Mouse (Mus musculus) WW6 (cell line): Measurements from ENCODE around the gene Rbfox1.
A peak's percentile ranks its signal among the peaks of the same experiment; 100 is the strongest.

Source experiments
- DNase-seq: peaks from one replicate; pipeline ENCODE4 v3.0.0-alpha.2; 2013; ENCODE audit warnings: low read depth, low spot score

Gene Rbfox1

GRCm38 (mm10) chr16:6821741-6822140, 936.6 kb downstream of the Rbfox1 start:
- DNase-seq: no peak

GRCm38 (mm10) chr16:6829892-6830524, 944.9 kb downstream of the Rbfox1 start:
- no peak for DNase-seq

DNA sequence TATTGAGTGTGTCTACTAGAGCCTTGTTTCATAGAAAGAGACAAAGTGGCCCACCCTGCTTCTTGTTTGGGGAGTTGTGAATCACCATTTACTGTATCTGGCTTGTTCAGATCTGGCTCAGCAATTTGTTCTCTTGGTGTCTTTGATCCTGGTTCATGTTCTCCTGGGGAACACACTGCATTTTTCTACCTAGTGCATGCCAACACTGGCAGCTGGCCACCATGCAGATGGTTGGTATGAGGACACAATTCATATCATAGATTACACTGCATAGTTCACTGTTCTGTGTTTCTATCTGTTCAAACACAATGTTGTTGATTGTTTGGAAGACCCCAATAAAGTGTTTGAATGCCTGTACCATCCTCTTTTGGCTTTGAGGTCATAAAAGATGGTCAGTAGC, 948.3 kb downstream of the Rbfox1 start:
- DNase-seq: no peak

DNA sequence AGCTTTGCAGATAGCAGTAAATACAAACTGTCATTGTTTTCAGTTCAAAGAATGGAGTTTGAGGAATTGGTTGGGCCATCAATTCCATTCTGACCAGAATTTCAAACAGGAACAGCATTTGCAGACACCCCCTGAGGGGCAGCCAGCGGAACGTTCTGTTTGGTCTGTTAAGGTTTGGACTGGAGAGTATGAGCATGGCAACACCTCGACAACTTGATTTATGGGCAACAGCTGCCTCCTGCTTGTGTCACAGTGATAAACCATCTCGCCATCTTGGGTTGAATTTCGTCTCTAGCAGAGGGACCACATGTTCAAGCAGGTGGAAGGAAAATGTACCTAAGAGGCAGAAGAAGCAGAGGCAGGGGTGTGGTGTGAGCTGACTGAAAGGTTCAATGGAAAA, 949.9 kb downstream of the Rbfox1 start:
- no peak for DNase-seq

GRCm38 (mm10) chr16:6839299-6839995, 954.3 kb downstream of the Rbfox1 start:
- DNase-seq: peak; percentile 16

DNA sequence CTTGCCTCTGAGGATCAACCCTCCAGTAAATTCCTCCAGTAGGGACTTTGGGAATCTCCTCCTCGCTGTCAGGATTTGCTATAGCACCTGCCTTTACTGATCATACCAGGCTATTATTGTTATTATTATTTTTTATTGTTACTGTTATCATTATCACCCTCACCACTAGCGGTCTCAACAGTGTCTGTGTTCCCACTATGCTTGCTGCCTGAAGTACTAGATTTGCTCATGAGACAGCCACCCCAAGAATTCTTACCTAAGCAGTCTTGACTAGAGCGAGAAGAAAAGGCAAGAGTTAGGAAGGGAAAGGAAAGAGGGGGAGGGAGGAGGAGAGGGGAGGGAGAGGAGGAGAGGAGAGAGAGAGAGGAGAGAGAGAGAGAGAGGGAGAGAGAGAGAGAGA, 954.9 kb downstream of the Rbfox1 start:
- no peak for DNase-seq

DNA sequence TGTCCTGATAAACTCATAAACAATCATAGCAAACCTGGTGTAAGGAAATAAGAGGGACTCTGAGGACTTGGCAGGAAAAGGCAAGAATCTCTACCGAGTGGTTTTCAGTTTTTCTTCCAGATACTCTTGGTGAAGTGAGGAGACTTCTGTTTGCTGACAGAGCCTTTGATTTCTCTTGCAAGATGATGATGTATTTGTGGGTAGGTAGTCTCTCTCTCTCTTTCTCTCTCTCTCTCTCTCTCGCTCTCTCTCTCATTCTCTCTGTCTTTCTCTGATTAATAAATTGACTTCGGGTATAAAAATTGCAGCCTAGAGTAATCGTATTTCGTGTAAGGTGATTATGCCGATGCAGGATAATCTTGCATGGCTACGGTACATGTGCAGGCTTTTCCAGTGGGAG, 955.3 kb downstream of the Rbfox1 start:
- DNase-seq: no peak

DNA sequence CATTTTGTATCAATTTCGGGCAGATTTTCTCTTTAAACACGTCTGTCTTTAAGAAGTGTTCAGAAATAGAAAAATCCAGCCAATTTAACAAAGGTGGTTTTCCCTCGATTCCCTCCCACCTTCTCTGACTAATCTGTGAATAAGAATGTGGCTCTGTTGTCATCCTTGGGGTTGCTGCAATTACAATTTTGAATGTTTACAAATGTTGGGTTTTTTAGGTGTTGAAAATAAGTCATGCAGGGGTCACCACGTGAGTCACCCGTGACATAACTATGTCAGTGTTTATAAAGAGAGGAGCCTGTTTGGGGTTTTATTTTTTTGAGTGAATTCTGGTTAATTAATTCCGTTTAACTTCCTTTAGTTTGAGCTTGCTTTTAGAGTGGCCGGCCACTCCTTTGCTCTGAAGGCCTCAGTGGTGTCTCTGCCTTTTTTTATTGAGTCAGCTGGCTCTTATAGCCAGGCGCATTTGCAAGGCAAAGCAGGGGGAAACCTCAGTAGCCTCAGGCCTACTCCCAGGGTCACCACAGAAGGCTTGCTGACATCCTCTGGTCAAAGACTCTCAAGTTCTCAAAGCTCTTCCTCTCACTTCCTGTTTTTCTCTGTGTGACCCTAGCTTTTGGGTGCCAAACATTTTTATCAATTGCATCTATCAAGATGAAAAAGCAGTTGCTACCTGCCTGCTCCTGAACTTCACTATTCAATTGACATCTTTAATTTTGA, 957.1 kb downstream of the Rbfox1 start:
- DNase-seq: peak; percentile 18

DNA sequence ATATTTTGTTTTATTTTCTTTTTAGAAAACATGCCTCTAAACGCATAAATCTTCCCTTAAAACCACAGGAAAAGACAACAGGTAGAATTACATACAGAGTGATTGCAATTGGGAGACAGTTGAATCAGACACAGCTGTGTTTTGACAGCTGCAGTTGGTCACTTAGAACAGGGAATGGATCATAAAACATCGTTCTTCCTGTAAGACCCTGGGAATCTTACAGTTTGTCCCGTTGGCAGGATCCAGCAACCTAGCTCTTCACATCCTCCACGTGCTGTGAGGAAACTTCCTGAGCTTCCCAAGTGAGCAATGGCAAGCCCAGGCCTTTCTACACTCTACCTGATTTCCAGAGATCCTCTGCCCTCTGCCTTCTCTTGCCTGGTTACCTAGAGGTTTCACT, 959.5 kb downstream of the Rbfox1 start:
- DNase-seq: no peak

- DNase-seq: no peak
Measured at GRCm38 (mm10) chr16:6851393-6851792, 966.2 kb downstream of the Rbfox1 start.

DNA sequence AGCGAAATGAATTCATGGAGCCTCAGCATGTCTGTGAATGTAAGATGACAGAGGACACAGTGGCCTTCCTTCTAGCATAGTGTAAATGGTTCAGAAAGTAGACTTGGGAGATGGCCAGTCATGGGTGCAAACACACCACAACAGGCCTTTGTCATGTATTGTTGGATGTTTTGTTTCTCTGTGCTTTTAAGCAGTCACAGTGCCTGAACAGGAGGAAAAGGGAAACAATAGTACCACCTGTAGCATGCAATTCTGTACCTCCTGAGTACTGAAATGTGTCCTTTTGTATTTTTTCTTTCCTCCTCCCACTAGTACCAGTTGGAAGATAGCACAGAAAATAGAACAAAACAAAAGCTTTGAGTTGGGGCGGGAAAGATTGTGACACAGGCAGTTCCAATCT, 968.6 kb downstream of the Rbfox1 start:
- DNase-seq: no peak

DNA sequence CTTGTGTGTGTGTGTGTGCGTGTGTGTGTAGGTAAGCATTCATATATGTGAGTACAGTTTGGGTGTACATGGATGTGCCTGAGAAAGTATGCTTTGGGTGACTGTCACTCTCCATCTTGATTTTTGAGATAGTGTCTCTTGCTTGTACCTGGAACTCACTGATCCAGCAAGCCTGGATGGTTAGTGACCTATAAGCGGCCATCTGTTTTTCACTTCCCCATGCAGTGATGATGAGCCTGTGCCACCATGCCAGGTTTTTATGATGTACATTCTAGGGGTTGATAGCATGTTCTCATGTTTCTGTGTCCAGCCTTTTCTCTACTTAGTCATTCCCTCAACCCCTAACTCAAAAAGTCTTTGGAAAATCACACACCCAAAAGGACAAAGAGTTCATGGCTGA, 976.5 kb downstream of the Rbfox1 start:
- DNase-seq: no peak

- no peak for DNase-seq
Measured at GRCm38 (mm10) chr16:6882683-6883430, 997.7 kb downstream of the Rbfox1 start.

DNA sequence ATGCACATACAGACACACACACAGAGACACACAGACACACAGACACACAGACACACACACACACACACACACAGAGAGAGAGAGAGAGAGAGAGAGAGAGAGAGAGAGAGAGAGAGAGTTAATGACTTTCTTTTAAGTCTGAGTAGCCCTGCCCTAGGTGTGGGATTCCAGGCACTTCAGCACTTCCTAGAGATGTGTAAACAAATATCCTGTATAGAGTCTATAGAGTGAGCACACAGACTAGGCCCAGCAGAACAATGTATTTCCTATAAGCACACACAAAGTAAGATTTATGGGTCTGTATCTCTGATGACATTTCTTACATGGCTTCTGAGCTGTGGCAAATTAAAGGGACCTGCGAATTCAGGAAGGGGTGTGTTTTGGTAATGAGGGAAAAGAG, 998.6 kb downstream of the Rbfox1 start:
- DNase-seq: no peak

- DNase-seq: no peak
Measured at GRCm38 (mm10) chr16:6885617-6886016, 1000.5 kb downstream of the Rbfox1 start.

GRCm38 (mm10) chr16:6889221-6889620, 1004.1 kb downstream of the Rbfox1 start:
- DNase-seq: no peak

DNA sequence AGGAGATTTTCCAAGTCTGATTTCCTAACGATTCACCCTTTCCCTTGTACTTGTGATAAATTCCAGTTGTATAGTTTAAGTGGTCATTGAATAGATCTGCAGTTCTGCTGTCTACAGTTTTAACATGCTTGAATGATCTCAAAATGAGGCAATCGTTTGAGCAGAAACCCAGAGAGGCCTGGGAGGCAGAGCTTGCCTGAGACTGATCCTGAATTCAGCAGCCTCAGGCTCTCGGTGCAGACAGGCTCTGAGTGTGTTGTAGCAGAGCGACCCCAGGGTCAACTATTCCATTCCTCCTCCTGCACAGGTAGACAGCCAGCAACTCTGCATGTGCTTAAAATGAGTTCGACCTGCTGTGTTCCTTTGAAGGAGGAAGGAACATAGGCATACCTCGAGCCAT, 1012.6 kb downstream of the Rbfox1 start:
- DNase-seq: no peak

- no peak for DNase-seq
Measured at GRCm38 (mm10) chr16:6900006-6900405, 1014.9 kb downstream of the Rbfox1 start.

- no peak for DNase-seq
Measured at GRCm38 (mm10) chr16:6904984-6905383, 1019.8 kb downstream of the Rbfox1 start.

- DNase-seq: no peak
Measured at GRCm38 (mm10) chr16:6906001-6906400, 1020.8 kb downstream of the Rbfox1 start.

DNA sequence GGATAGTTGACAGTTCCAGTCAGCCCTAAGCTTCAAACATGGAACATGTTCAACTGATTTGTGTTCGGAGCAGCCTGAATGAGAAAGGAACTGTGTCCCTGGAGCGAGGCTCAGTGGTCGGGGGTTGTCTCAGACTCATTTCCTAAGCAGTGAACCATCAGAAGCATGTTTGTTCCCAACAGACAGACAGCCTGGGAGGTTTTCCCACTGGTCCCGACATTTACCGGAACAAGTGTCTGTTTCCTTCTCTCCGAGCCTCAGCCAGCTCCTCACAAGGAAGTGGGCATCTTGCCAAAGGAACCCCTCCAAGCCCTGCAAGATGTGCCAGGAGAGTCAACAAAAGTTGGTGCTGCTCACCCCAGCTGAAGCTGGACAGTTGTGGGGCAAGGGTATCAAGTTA, 1022.4 kb downstream of the Rbfox1 start:
- no peak for DNase-seq

GRCm38 (mm10) chr16:6914531-6914930, 1029.4 kb downstream of the Rbfox1 start:
- no peak for DNase-seq
